Mouse (Mus musculus) intestine, embryonic 14.5 days (tissue): ENCODE data around the gene Sf3b2. TPM values are rescaled to one million over a fixed set of nuclear protein-coding genes. Genes with fewer than 3 reads are reported as not detected.
A peak's percentile ranks its signal among the peaks of the same experiment; 100 is the strongest.

Experiments
- ATAC-seq: fragments of 200-750 bp; cut with Nextera tagmentation; replicated peaks from 2 replicates; pipeline ENCODE4 v1.8.0; 2017; ENCODE audit warnings: low read depth, moderate number of reproducible peaks, moderate TSS enrichment, moderate library complexity; ENCODE audit not compliant: low FRiP score, low TSS enrichment
- DNase-seq: peaks from one replicate; pipeline ENCODE4 v3.0.0-alpha.2; 2018; ENCODE audit warnings: low spot score
- H3K27ac ChIP-seq: fragments of 300-500 bp; sonication (generic); 2 replicates; pipeline ENCODE4 v1.5.1; 2014; ENCODE audit warnings: low read depth, mild to moderate bottlenecking, control low read depth
- H3K27me3 ChIP-seq: fragments of 300-500 bp; sonication (generic); replicated peaks from 2 replicates; pipeline ENCODE4 v1.6.1; 2014; ENCODE audit warnings: low read length, control low read depth; ENCODE audit not compliant: control insufficient read depth, insufficient read depth
- H3K36me3 ChIP-seq: fragments of 300-500 bp; sonication (generic); 2 replicates; pipeline ENCODE4 v1.6.1; 2014; ENCODE audit warnings: low read length, control low read depth; ENCODE audit not compliant: control insufficient read depth, insufficient read depth
- H3K4me1 ChIP-seq: fragments of 300-500 bp; sonication (generic); replicated peaks from 2 replicates; pipeline ENCODE4 v1.6.1; 2014; ENCODE audit warnings: low read length, control low read depth, mixed read lengths; ENCODE audit not compliant: control insufficient read depth, insufficient read depth
- H3K4me2 ChIP-seq: fragments of 300-500 bp; sonication (generic); 2 replicates; pipeline ENCODE4 v1.6.1; 2014; ENCODE audit warnings: low read length
- H3K4me3 ChIP-seq: fragments of 300-500 bp; sonication (generic); 2 replicates; pipeline ENCODE4 v1.5.1; 2014; ENCODE audit warnings: low read depth, low read length, control low read depth, mixed read lengths
- H3K9ac ChIP-seq: fragments of 300-500 bp; sonication (generic); 2 replicates; pipeline ENCODE4 v1.6.1; 2014; ENCODE audit warnings: mild to moderate bottlenecking, low read length
- H3K9me3 ChIP-seq: fragments of 300-500 bp; sonication (generic); 2 replicates; pipeline ENCODE4 v1.6.1; 2016; ENCODE audit warnings: low read length, control low read depth; ENCODE audit not compliant: control insufficient read depth
- WGBS: fragments of 180-500 bp; shearing (Covaris S2); extraction: QIAGEN DNeasy Blood & Tissue Kit; methylation state at CpG from one replicate; pipeline ENCODE4 v1.1.7; 2014; 5-methylcytosine and 5-hydroxymethylcytosine counted together
- polyA plus RNA-seq: library from polyadenylated mRNA; unstranded; fragments of >200 nt; fragmentation: Nextera tagmentation; extraction: Ambion mirVana; gene quantifications from 2 replicates; pipeline ENCODE4 v1.2.1, GENCODE M21; 2014

The Sf3b2 gene
- polyA plus RNA-seq, 1 experiment from 2014 or later, result 321 TPM

GRCm38 (mm10) chr19:5306968-5307734 is 11.9 kb upstream of the Sf3b2 start:
- ATAC-seq, result no peak
- 41% methylated on average over 98 of the region's 98 CpGs for WGBS
- H3K4me3 ChIP-seq, result peak overlapping the region; percentile 18
- no peaks in the 10 kb centered on the region for H3K36me3 ChIP-seq
- no peak overlapping the region for H3K27ac ChIP-seq
- H3K4me1 ChIP-seq, result no peaks in the 10 kb centered on the region
- peak; percentile 63 for DNase-seq
- 0 out of 2 replicates have a peak, but pooled peaks cover 3% of the 10 kb centered on the region for H3K27me3 ChIP-seq
- H3K9me3 ChIP-seq, result no peaks in the 10 kb centered on the region
- H3K4me2 ChIP-seq, result peak overlapping the region; percentile 46
- no peak overlapping the region for H3K9ac ChIP-seq

GRCm38 (mm10) chr19:5306279-5306678 is 11.0 kb upstream of the Sf3b2 start:
- no peak overlapping the region for H3K4me3 ChIP-seq
- ATAC-seq (no peak), DNase-seq (no peak)
- no peak overlapping the region for H3K4me2 ChIP-seq
- 81% methylated on average over 6 of the region's 6 CpGs for WGBS
- H3K9ac ChIP-seq, result no peak overlapping the region
- H3K27me3 ChIP-seq, result 0 out of 2 replicates have a peak, but pooled peaks cover 3% of the 10 kb centered on the region
- no peaks in the 10 kb centered on the region for H3K9me3 ChIP-seq
- H3K4me1 ChIP-seq, result no peaks in the 10 kb centered on the region
- no peaks in the 10 kb centered on the region for H3K36me3 ChIP-seq
- no peak overlapping the region for H3K27ac ChIP-seq

- H3K36me3 ChIP-seq, result no peaks in the 10 kb centered on the region
- H3K9ac ChIP-seq, result no peak overlapping the region
- DNase-seq, result peak; percentile 69
- no peaks in the 10 kb centered on the region for H3K9me3 ChIP-seq
- H3K4me3 ChIP-seq, result no peak overlapping the region
- H3K4me1 ChIP-seq, result no peaks in the 10 kb centered on the region
- WGBS, result 19% methylated on average over 4 of the region's 4 CpGs
- no peak overlapping the region for H3K4me2 ChIP-seq
- H3K27ac ChIP-seq, result no peak overlapping the region
- H3K27me3 ChIP-seq, result 0 out of 2 replicates have a peak, but pooled peaks cover 3% of the 10 kb centered on the region
- ATAC-seq, result no peak
These were observed 7.2 kb upstream of the Sf3b2 start for GRCm38 (mm10) chr19:5302455-5302854.

GRCm38 (mm10) chr19:5300588-5300987 is 5.3 kb upstream of the Sf3b2 start:
- Histone ChIP-seq H3K9me3 (no peaks in the 10 kb centered on the region), H3K4me1 (0 out of 2 replicates have a peak, but pooled peaks cover 8% of the 10 kb centered on the region), H3K27ac (no peak overlapping the region), H3K9ac (no peak overlapping the region), H3K4me3 (no peak overlapping the region), H3K27me3 (no peaks in the 10 kb centered on the region), H3K36me3 (no peaks in the 10 kb centered on the region), H3K4me2 (no peak overlapping the region)
- 76% methylated on average over 6 of the region's 6 CpGs for WGBS
- ATAC-seq (no peak), DNase-seq (no peak)

- Histone ChIP-seq H3K27me3 (no peaks in the 10 kb centered on the region), H3K4me3 (peak within 1 kb of the TSS; percentile 38), H3K27ac (no peak within 1 kb of the TSS), H3K4me2 (peak within 1 kb of the TSS; percentile 62), H3K9me3 (no peaks in the 10 kb centered on the region), H3K36me3 (peaks cover 11% of the 10 kb centered on the region), H3K9ac (peak within 1 kb of the TSS; percentile 52), H3K4me1 (peaks cover 17% of the 10 kb centered on the region)
- DNase-seq (peak; percentile 66), ATAC-seq (no peak)
- 8% methylated on average over 32 of the region's 32 CpGs for WGBS
These were observed 2.9 kb upstream of the Sf3b2 start, which contains the start of gene Gal3st3 for GRCm38 (mm10) chr19:5297903-5298800. Gene Gal3st3 (plus strand): TSS chr19:5298331.

- peaks cover 24% of the 10 kb centered on the region for H3K36me3 ChIP-seq
- H3K27me3 ChIP-seq, result no peaks in the 10 kb centered on the region
- H3K4me3 ChIP-seq, result no peak overlapping the region
- H3K9me3 ChIP-seq, result no peaks in the 10 kb centered on the region
- H3K4me2 ChIP-seq, result no peak overlapping the region
- DNase-seq (no peak), ATAC-seq (no peak)
- H3K9ac ChIP-seq, result no peak overlapping the region
- WGBS, result 34% methylated on average over 5 of the region's 5 CpGs
- peaks cover 17% of the 10 kb centered on the region for H3K4me1 ChIP-seq
- H3K27ac ChIP-seq, result no peak overlapping the region
These were observed 1.4 kb upstream of the Sf3b2 start for GRCm38 (mm10) chr19:5296630-5297029.

- DNase-seq (no peak), ATAC-seq (peak; percentile 20; the same call in 1 of the 2 replicates)
- Histone ChIP-seq H3K4me2 (peak overlapping the region; percentile 64), H3K36me3 (peaks cover 31% of the 10 kb centered on the region), H3K9ac (peak overlapping the region; percentile 58), H3K4me1 (peaks cover 17% of the 10 kb centered on the region), H3K27ac (peak overlapping the region; percentile 84), H3K4me3 (peak overlapping the region; percentile 78), H3K27me3 (no peaks in the 10 kb centered on the region), H3K9me3 (no peaks in the 10 kb centered on the region)
- WGBS, result 7% methylated on average over 13 of the region's 13 CpGs
These were observed 451 bp upstream of the Sf3b2 start for GRCm38 (mm10) chr19:5295736-5296075.

GRCm38 (mm10) chr19:5278381-5278780 is 16.9 kb downstream of the Sf3b2 start:
- 67% methylated on average over 8 of the region's 8 CpGs for WGBS
- Histone ChIP-seq H3K27ac (no peak overlapping the region), H3K9ac (no peak overlapping the region), H3K4me3 (no peak overlapping the region), H3K36me3 (peaks cover 82% of the 10 kb centered on the region), H3K27me3 (no peaks in the 10 kb centered on the region), H3K4me1 (peaks cover 7% of the 10 kb centered on the region), H3K9me3 (no peaks in the 10 kb centered on the region), H3K4me2 (no peak overlapping the region)
- ATAC-seq (0 out of 2 replicates have a peak, but pooled peaks have one; percentile 15), DNase-seq (no peak)
